Mouse (Mus musculus) brain, embryonic 14.5 days (tissue): ENCODE results near the gene Npm1.
A peak's percentile ranks its signal among the peaks of the same experiment; 100 is the strongest.

ENCODE experiments used
- CTCF ChIP-seq: fragments of 200-500 bp; IDR thresholded peaks from 2 replicates; pipeline ENCODE4 v1.5.1; 2012; ENCODE audit warnings: inconsistent platforms, mild to moderate bottlenecking, moderate library complexity, borderline replicate concordance; ENCODE audit not compliant: insufficient read depth, insufficient read length; ENCODE audit errors: extremely low read depth
- POLR2A ChIP-seq: fragments of 200-500 bp; IDR thresholded peaks from 2 replicates; pipeline ENCODE4 v1.6.1; 2012; ENCODE audit warnings: mild to moderate bottlenecking, inconsistent platforms, borderline replicate concordance; ENCODE audit not compliant: poor library complexity, insufficient read depth, insufficient read length, severe bottlenecking; ENCODE audit errors: extremely low read depth

- TF ChIP-seq CTCF (no peak), POLR2A (0 out of 2 replicates have a peak, but pooled peaks have one; percentile 9)
Measured at GRCm38 (mm10) chr11:33162211-33162997, 602 bp downstream of the Npm1 start.
